Mouse (Mus musculus) liver, postnatal 0 days (tissue): ENCODE results near the gene Mms19.

Experiments
- CTCF ChIP-seq: sonication (generic); IDR thresholded peaks from 2 replicates; pipeline ENCODE4 v1.5.1; 2016; ENCODE audit warnings: antibody characterized with exemption, low read depth
- EP300 ChIP-seq: IDR thresholded peaks from 2 replicates; pipeline ENCODE4 v1.6.1; 2016; ENCODE audit warnings: antibody characterized with exemption, low read depth, mild to moderate bottlenecking

GRCm38 (mm10) chr19:42026158-42026557 lies 45.2 kb upstream of the Mms19 start:
- peak; percentile 97 for TF ChIP-seq CTCF
- TF ChIP-seq EP300: no peak
